Mouse (Mus musculus) heart, postnatal 0 days (tissue): ENCODE data around the gene Ercc4.

Experiments
- CTCF ChIP-seq: IDR thresholded peaks from 2 replicates; pipeline ENCODE4 v1.5.1; 2016; ENCODE audit warnings: antibody characterized with exemption, control low read depth, low read depth
- EP300 ChIP-seq: IDR thresholded peaks from 2 replicates; pipeline ENCODE4 v1.6.1; 2016; ENCODE audit warnings: antibody characterized with exemption, low read depth

DNA sequence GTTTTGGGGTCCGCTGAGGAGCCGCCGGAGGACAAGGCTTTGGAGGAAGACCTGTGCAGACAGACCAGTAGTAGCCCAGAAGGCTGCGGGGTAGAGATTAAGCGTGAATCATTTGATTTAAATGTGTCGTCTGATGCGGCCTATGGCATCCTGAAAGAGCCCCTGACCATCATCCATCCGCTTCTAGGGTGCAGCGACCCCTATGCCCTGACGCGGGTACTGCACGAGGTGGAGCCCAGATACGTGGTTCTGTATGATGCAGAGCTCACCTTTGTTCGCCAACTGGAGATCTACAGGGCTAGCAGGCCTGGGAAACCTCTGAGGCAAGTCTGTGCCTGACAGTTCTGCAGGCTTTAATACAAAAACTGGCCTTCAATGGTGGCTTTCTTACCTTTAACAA lies 20.9 kb downstream of the Ercc4 start:
- TF ChIP-seq CTCF = peak; percentile 61
- no peak for TF ChIP-seq EP300
